Mouse (Mus musculus): ENCODE data around the gene Samd14.
"Not testable (repeated sequence)": the region's sequence is repeated elsewhere in the genome, so short reads cannot be mapped to it uniquely, and the experiment has no call there.

Samd14 gene

DNA sequence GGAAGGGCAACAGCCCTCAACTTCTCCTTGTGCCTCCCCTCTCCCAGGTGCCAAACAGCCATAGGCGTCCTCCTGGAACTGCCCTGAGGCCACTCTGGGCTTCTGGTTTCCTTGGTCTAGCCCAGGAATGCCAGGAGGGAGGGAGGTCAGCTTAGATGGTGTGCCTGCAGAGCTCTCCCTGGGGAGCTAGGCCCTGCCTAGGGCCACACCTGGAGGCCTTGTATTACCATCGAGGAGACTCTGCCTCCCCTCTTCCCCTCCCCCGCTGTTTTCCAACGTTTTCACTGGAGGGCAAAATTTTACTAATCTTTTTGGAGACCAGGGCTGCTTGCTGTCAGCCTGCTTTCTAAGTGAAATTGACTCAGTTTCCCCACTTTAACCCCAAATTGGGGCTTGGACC lies 3.6 kb upstream of the Samd14 start:
- DNase-seq (ENCODE audit: low read depth, low spot score), result no peak

DNA sequence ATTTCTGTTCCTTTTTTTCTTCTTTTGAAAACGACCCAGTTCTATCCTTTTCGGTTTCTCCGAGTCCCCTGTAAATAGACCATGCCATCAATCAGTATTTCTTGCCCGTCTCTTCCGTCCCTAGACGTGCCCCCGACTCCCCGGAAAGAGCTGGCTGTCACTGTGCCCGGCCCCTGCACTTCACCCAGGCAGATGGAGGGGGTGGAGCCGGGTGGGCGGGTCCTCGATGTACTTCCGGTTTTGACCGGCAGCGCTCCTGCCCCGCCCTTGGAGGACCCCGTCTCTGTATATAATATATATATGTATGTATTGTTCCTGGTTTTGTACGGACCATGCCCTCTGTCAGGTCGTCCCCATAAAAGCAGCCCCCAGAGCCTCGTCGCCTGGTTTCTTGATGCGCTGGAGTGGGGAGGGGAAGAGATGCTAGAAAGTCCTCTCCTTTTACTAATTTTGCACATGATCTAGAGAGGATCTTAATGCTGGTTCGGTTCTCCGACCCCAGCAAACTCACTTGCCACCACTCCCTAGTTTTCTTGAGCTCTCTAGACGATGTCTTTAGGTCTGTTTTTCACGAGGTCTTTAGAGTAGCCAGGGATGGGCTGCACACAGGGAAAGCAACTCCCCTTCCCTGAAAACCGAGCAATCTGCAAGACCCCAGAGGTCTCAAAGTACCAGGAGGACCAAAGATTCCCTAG lies 3.0 kb upstream of the Samd14 start:
- peak; percentile 45 for DNase-seq (ENCODE audit: low read depth, low spot score)

- DNase-seq (ENCODE audit: low read depth, low spot score), result no peak
Observed at GRCm38 (mm10) chr11:95007418-95007817, 2.3 kb upstream of the Samd14 start.

GRCm38 (mm10) chr11:95008661-95009628 lies 734 bp upstream of the Samd14 start:
- no peak for DNase-seq (ENCODE audit: low read depth, low spot score)

DNA sequence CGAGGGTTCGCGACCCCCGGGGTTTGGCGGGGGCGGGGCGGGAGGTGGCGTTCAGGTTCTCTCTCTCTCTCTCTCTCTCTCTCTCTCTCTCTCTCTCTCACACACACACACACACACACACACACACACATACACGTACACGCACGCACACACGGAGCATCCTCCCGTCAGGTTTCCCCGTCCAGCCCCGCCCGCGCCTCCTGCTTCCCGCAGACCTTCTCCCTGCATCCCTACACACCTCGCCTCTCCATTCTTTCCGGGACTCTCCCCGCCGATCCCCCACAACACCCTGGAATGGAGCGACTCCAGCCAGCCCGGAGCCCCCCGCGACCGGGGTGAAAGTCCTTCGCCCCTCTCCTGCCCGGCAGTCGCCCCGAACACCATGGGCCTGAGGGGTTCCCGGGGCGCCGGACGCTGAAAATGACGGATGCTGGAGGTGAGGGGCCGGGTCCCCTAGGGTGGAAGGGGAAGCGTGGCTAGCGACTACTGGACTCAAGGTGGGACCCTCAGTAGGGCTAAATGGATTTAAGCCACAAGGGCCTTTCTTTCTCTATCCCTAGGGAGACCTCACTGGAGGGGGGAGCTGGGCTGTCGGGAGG lies 561 bp downstream of the Samd14 start:
- DNase-seq (ENCODE audit: low read depth, low spot score), result no peak

DNA sequence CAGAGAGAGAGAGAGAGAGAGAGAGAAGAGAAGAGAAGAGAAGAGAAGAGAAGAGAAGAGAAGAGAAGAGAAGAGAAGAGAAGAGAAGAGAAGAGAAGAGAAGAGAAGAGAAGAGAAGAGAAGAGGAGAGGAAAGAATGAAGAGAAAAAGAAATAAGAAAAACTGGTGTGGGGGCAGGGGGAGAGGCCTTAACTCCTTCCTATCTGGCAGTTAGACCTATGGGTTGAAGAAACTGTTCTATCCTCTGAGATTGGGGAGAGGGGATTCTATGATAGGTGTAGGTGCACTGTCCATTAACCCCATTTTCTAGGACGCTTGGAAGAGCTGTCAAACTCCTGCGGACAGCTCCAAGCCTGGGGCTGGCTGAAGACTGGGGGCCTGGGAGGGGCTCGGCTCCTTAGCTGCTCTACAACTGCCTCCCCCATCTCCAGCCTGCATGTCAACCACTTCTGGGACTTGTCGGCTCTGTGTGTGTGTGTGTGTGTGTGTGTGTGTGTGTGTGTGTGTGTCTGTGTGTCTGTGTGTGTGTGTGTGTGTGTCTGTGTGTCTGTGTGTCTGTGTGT lies 1.2 kb downstream of the Samd14 start:
- not testable (repeated sequence) for DNase-seq (ENCODE audit: low read depth, low spot score)

GRCm38 (mm10) chr11:95011416-95011815 lies 1.7 kb downstream of the Samd14 start:
- DNase-seq (ENCODE audit: low read depth, low spot score), result no peak

- no peak for DNase-seq (ENCODE audit: low read depth, low spot score)
Observed at GRCm38 (mm10) chr11:95012075-95012474, 2.4 kb downstream of the Samd14 start.

DNA sequence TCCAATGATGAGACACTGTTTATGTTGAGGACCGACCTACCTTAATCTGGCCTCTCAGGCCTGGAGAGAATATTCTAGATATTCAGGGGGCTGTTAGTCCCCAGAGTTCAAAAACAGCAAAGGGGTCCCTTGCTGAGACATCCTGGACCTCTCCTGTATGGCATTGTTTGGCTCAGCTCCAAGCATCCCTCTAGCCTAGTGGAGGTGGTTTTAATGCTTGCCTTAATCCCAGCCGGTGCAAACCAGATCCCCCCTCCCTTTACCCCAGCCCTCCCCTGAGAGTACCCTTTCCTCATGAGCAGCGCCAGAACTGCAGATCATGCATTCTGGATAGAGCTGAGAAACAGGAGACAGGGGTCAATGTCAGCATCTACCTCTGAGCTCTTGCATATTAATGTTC lies 2.8 kb downstream of the Samd14 start:
- no peak for DNase-seq (ENCODE audit: low read depth, low spot score)

GRCm38 (mm10) chr11:95015484-95015883 lies 5.8 kb downstream of the Samd14 start:
- DNase-seq (ENCODE audit: low read depth, low spot score), result no peak

DNA sequence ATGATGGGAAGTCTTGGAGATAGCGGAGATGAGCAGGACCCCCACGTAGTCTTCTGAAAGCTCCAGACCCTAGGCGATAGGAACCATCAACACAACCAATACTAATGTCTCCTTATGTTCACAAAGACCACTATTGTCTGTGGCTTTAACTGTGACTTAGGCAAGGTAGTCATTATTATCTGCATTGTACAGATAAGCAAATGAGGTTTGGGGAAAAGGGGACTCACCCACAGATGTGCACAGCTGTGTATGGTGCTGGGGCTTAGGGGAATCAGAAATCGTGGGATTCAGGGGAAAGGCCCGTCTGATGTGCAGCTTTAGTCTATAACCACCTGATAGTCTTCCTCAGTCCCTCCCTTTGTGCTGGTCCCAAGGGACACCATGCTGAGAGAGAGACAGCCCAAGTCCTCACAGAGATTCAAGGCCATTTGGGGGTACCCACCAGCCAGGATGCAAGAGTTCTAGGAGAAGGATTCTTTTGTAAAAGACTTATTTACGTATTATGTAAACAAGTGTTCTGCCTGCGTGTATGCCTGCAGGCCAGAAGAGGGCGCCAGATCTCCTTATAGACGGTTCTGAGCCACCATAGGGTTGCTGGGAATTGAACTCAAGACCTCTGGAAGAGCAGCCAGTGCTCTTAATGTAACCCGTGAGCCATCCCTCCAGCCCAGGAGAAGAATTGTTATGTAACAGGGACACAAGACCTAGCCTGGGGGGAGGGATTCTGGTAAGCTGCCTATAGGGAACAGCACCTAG lies 12.7 kb downstream of the Samd14 start:
- peak; percentile 76 for DNase-seq (ENCODE audit: low read depth, low spot score)

GRCm38 (mm10) chr11:95023481-95023880 lies 13.8 kb downstream of the Samd14 start:
- no peak for DNase-seq (ENCODE audit: low read depth, low spot score)

DNA sequence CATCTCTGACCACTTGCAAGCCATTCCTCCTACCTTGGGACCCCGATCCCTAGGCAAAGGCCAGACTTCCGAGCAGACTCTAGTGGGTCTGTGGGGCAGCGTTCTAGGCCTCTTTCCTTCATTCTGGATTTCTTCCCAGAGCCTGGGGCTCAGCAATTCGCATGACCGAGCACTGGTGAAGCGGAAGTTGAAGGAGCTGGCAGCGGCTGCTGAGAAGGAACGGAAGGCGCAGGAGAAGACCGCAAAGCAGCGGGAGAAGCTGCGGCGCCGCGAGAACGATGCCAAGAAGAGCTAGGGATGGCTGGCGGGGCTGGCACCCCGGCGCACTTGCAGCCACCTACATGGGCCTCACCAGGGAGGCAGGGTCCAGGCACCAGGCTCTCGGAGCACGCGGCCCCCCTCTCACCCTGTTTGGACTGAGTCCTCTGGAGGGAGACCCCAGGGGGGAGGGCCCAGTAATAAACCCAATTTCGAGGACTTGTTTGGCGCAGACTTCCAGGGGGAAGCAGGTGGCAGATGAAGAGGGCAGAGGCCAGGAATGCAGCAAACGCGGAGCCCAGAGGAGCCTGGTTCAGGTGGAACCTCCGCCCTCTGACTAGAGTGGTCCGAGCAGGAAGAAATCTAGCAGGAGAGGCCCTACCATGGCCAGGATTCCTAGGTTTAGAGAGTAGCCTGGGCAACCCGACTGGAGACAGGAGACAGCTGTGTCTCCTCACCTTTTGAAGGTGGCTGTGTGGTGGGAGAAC lies 14.9 kb downstream of the Samd14 start:
- no peak for DNase-seq (ENCODE audit: low read depth, low spot score)

DNA sequence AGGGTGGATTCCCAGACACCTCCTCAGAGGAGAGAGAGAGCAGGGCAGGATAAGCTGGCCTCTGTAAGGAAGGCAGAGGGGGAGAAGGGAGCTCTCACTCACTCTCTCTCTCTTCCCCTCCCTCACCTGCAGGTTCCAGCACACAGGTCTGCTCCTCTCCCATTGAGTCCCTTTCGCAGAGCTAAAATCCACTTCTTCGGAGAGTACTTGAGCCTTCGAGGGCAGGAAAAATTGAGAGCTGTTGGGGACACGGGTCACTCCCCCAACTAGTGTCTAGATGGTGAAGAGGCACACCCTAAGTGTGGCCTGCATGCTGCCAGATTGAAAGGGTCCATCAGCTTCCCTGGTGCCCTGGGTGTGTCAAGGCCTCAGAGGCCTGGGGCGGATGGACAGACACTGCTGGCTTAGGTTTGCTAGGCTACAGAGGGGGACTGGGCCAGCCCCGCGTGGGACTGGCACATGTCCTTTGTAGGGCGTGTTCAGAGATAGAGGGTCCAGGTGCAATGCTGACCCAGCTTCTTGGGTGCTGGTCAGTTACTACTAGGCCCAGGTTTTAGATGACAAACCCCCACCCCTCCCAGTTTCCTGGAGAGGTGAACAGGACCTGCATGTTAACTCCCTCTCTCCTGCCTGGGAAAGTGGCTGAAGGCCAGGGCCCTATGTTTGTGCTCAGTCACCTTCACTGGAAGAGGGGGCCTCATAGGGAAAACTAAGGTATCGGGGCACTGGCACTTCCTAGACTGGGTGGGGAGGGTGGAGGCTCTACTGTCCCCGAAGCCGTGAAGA lies 15.7 kb downstream of the Samd14 start:
- DNase-seq (ENCODE audit: low read depth, low spot score), result no peak

- DNase-seq (ENCODE audit: low read depth, low spot score), result no peak
Observed at GRCm38 (mm10) chr11:95026090-95026542, 16.4 kb downstream of the Samd14 start.

DNA sequence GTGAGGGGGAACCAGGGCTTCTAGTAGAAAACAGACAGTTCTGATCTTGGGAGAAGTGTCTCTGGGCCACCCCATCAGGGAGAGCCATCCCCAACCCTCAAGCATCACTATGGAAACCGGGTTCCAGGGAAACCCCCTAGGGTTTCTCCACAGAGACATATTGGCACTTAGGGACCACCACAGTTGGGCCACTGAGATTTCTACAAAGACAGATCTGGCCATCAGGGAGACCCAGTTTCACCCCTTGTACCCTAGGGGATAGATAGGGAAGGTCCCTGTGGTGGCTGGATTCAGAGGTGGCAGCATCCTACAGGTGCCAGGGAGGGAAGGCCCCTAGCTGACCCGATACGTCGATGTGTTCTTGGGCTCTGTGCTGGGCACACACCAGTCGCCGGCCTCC lies 17.2 kb downstream of the Samd14 start:
- DNase-seq (ENCODE audit: low read depth, low spot score), result no peak

- no peak for DNase-seq (ENCODE audit: low read depth, low spot score)
Observed at GRCm38 (mm10) chr11:95027850-95028470, 18.3 kb downstream of the Samd14 start.

GRCm38 (mm10) chr11:95032945-95033344 lies 23.3 kb downstream of the Samd14 start:
- DNase-seq (ENCODE audit: low read depth, low spot score), result no peak

DNA sequence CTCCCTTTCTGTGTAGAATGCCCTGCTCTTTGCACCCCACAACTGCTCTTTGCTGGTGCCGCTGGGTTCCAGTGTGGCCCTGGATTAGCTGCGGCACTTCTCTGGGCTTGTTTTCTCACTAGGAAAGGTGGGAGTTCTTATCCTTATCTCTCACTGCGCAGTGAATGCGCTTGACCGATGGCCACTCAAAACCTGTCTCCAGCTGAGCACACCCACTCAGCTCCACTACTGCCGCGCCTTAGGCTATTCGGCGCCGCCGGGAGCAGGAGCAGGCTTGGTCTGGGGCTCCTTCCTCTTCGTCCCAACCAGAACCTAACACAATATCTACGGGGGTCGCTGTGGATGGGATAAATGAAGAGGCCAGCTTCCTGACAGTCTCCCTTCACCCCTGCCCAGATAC lies 23.9 kb downstream of the Samd14 start:
- DNase-seq (ENCODE audit: low read depth, low spot score), result no peak
